Mouse (Mus musculus): Measurements from ENCODE around the gene Cdkn2aip.

- no peak for TF ChIP-seq CTCF (IDR thresholded peaks at IDR 0.05; ENCODE audit: low read depth)
- TF ChIP-seq EP300 (optimal IDR thresholded peaks at IDR 0.05) = no peak
These were observed 29.3 kb upstream of the Cdkn2aip start for GRCm38 (mm10) chr8:47742992-47743391.
